ENCODE assay signal across 15 mouse cellular contexts in genomic region chr5:146770002-146770848, GRCm38 (mm10). TPM values are rescaled to one million over a fixed set of nuclear protein-coding genes. Genes with fewer than 3 reads are reported as not detected.
DNase-seq lines count a peak whose midpoint lies in the region; ATAC-seq and TF ChIP-seq lines count a peak whose summit lies in the region.
"Had no signal": no experiment of that assay in that cellular context is flagged by ENCODE, and none has a peak within 500 bp of the region (broad histone marks: within the 10 kb centered on the region; RNA-seq: fewer than 3 reads in every experiment).

No protein-coding gene starts in this region.

- TF ChIP-seq EP300 in heart, postnatal 0 days (IDR thresholded peaks at IDR 0.05; ENCODE audit: low read depth), result no peak

- H3K9ac ChIP-seq in heart, embryonic 13.5 days, result no peak overlapping the region
- H3K9ac ChIP-seq in heart, postnatal 0 days (replicated peaks; ENCODE audit: low read depth, low read length), result no peak overlapping the region
- H3K9ac ChIP-seq: embryonic facial prominence, embryonic 12.5 days had no signal

- no peaks in the 10 kb centered on the region for H3K27me3 ChIP-seq in heart, embryonic 13.5 days (replicated peaks)
- H3K27me3 ChIP-seq in heart, postnatal 0 days (ENCODE audit: control insufficient read depth, insufficient read depth, low read length), result no peaks in the 10 kb centered on the region
- H3K27me3 ChIP-seq: embryonic facial prominence, embryonic 12.5 days had no signal

- no peak overlapping the region for H3K4me3 ChIP-seq in heart, embryonic 13.5 days
- H3K4me3 ChIP-seq in heart, postnatal 0 days (ENCODE audit: low read depth, low read length), result no peak overlapping the region
- H3K4me3 ChIP-seq: embryonic facial prominence, embryonic 12.5 days; forebrain, embryonic 10.5 days had no signal

- no peak for ATAC-seq in heart, embryonic 13.5 days (ENCODE audit: extremely low read depth, insufficient number of reproducible peaks, low FRiP score, low TSS enrichment)
- ATAC-seq in heart, postnatal 0 days (ENCODE audit: insufficient read depth, low read depth), result no peak
- ATAC-seq: intestine, embryonic 16.5 days had no signal

- H3K4me2 ChIP-seq in heart, embryonic 13.5 days, result no peak overlapping the region
- peak overlapping the region; percentile 16; the same call in 1 of the 2 replicates for H3K4me2 ChIP-seq in heart, postnatal 0 days (ENCODE audit: low read depth, low read length)
- H3K4me2 ChIP-seq: embryonic facial prominence, embryonic 12.5 days; midbrain, embryonic 11.5 days had no signal

- peaks cover 39% of the 10 kb centered on the region for H3K36me3 ChIP-seq in heart, embryonic 13.5 days
- peaks cover 25% of the 10 kb centered on the region for H3K36me3 ChIP-seq in heart, postnatal 0 days (replicated peaks; ENCODE audit: control insufficient read depth, insufficient read depth, low read length)

- intact Hi-C loops in heart, postnatal 14 days (cut with DNase I), result loop anchor here (2.0 kb wide), 1 partner anchor 25 kb away; the partner anchor contains the start of gene Usp12
- intact Hi-C loops in gastrocnemius, postnatal 14 days (cut with DNase I; ENCODE audit: low total_unique reads), result no loop called here

- H3K9me3 ChIP-seq in heart, embryonic 13.5 days, result no peaks in the 10 kb centered on the region
- no peaks in the 10 kb centered on the region for H3K9me3 ChIP-seq in heart, postnatal 0 days (replicated peaks; ENCODE audit: control insufficient read depth, low read length)
- H3K9me3 ChIP-seq: embryonic facial prominence, embryonic 12.5 days had no signal

- 70% methylated on average over 15 of the region's 15 CpGs for WGBS in heart, embryonic 13.5 days
- 57% methylated on average over 15 of the region's 15 CpGs for WGBS in heart, postnatal 0 days

- H3K4me1 ChIP-seq in heart, embryonic 13.5 days, result peaks cover 35% of the 10 kb centered on the region
- 0 out of 2 replicates have a peak, but pooled peaks cover 6% of the 10 kb centered on the region for H3K4me1 ChIP-seq in heart, postnatal 0 days (ENCODE audit: control insufficient read depth, insufficient read depth)

- DNase-seq in heart, postnatal 14 days, result no peak
- DNase-seq in kidney, postnatal 36 days, result peak; percentile 44 to 48
- DNase-seq in kidney, adult 8-10 months, result no peak
- no peak for DNase-seq in heart, postnatal 0 days (ENCODE audit: low spot score)
- DNase-seq in lung, postnatal 25 days (ENCODE audit: low spot score), result peak; percentile 38
- no peak for DNase-seq in gastrocnemius, postnatal 14 days
- DNase-seq: adrenal gland, postnatal 25 days; cerebellum, postnatal 36 days; layer of hippocampus, postnatal 36 days; right cerebral cortex, postnatal 14 days had no signal

- no peak for TF ChIP-seq CTCF in heart, postnatal 0 days (IDR thresholded peaks at IDR 0.05; ENCODE audit: low read depth)

- 0 out of 2 replicates have a peak overlapping the region, but pooled peaks have one; percentile 8 for H3K27ac ChIP-seq in heart, embryonic 13.5 days (replicated peaks)
- no peak overlapping the region for H3K27ac ChIP-seq in heart, postnatal 0 days (ENCODE audit: low read depth)
- H3K27ac ChIP-seq: embryonic facial prominence, embryonic 12.5 days had no signal

RNA-seq across cellular contexts. Expression of gene Usp12, which starts 24.6 kb away (rescaled TPM):
- 11.0 and 11.1 TPM in 2 replicates for polyA plus RNA-seq in heart, embryonic 13.5 days (2015; fragmentation: Nextera tagmentation; extraction: Ambion mirVana)
- total RNA-seq in heart, postnatal 14 days (2021), result 10 to 100 TPM; 17.6 to 18.6 TPM
- 6.1 and 7.0 TPM in 2 replicates for total RNA-seq in heart, postnatal 0 days (2014; rRNA removed; ENCODE audit: low replicate concordance)
- polyA plus RNA-seq in heart, postnatal 0 days (2015; fragmentation: Nextera tagmentation; extraction: Ambion mirVana), result 5.6 and 6.7 TPM in 2 replicates
- 10 to 100 TPM; 13.8 to 15.7 TPM for total RNA-seq in gastrocnemius, postnatal 14 days (2021)

Comparison
In these comparisons a context has a peak if more than half of its experiments do, and no peak if none do; other contexts are left out.
1. DNase-seq: peak in kidney, postnatal 36 days (2 of 2) and lung, postnatal 25 days (single experiment); none in heart, postnatal 14 days (0 of 2), kidney, adult 8-10 months (0 of 2), heart, postnatal 0 days (single experiment) and gastrocnemius, postnatal 14 days (single experiment).